Mouse (Mus musculus) kidney, postnatal 0 days (tissue): ENCODE measurements around the gene Stard7. TPM values are rescaled to one million over a fixed set of nuclear protein-coding genes. Genes with fewer than 3 reads are reported as not detected.

ENCODE experiments used
- ATAC-seq: fragments of 200-750 bp; cut with Nextera tagmentation; replicated peaks from 2 replicates; pipeline ENCODE4 v1.8.0; 2017; ENCODE audit warnings: low read depth, moderate number of reproducible peaks, moderate TSS enrichment, moderate library complexity; ENCODE audit not compliant: low FRiP score
- DNase-seq: peaks from one replicate; pipeline ENCODE4 v3.0.0-alpha.2; 2016; ENCODE audit warnings: low spot score
- H3K27ac ChIP-seq: fragments of 300-500 bp; sonication (generic); 2 replicates; pipeline ENCODE4 v1.5.1; 2014; ENCODE audit warnings: mild to moderate bottlenecking
- H3K27me3 ChIP-seq: fragments of 300-500 bp; sonication (generic); 2 replicates; pipeline ENCODE4 v1.6.1; 2014; ENCODE audit warnings: low read length, mixed read lengths; ENCODE audit not compliant: insufficient read depth
- H3K36me3 ChIP-seq: fragments of 300-500 bp; sonication (generic); 2 replicates; pipeline ENCODE4 v1.6.1; 2014; ENCODE audit warnings: low read length, mixed read lengths; ENCODE audit not compliant: insufficient read depth
- H3K4me1 ChIP-seq: fragments of 300-500 bp; sonication (generic); replicated peaks from 2 replicates; pipeline ENCODE4 v1.6.1; 2014; ENCODE audit warnings: antibody characterized with exemption, low read length, mixed read lengths; ENCODE audit not compliant: insufficient read depth
- H3K4me2 ChIP-seq: fragments of 300-500 bp; sonication (generic); 2 replicates; pipeline ENCODE4 v1.6.1; 2014; ENCODE audit warnings: mild to moderate bottlenecking, low read length, moderate library complexity, mixed read lengths
- H3K4me3 ChIP-seq: fragments of 300-500 bp; sonication (generic); replicated peaks from 2 replicates; pipeline ENCODE4 v1.5.1; 2014; ENCODE audit warnings: low read depth, low read length
- H3K9ac ChIP-seq: fragments of 300-500 bp; sonication (generic); 2 replicates; pipeline ENCODE4 v1.6.1; 2014; ENCODE audit warnings: low read depth, low read length
- H3K9me3 ChIP-seq: fragments of 300-500 bp; sonication (generic); replicated peaks from 2 replicates; pipeline ENCODE4 v1.6.1; 2016; ENCODE audit warnings: low read length, inconsistent platforms, mixed read lengths
- CTCF ChIP-seq: IDR thresholded peaks from 2 replicates; pipeline ENCODE4 v1.5.1; 2016; ENCODE audit warnings: antibody characterized with exemption, low read depth, mild to moderate bottlenecking, moderate library complexity
- whole genome bisulfite sequencing: fragments of 180-500 bp; shearing (Covaris S2); extraction: QIAGEN DNeasy Blood & Tissue Kit; methylation state at CpG from one replicate; pipeline ENCODE4 v1.1.7; 2014; 5-methylcytosine and 5-hydroxymethylcytosine counted together
- polyA plus RNA-seq: library from polyadenylated mRNA; unstranded; fragments of >200 nt; fragmentation: Nextera tagmentation; extraction: Ambion mirVana; gene quantifications from 2 replicates; pipeline ENCODE4 v1.2.1, GENCODE M21; 2015

Stard7 gene
- polyA plus RNA-seq, 1 experiment from 2014 or later, result 86.5 TPM

DNA sequence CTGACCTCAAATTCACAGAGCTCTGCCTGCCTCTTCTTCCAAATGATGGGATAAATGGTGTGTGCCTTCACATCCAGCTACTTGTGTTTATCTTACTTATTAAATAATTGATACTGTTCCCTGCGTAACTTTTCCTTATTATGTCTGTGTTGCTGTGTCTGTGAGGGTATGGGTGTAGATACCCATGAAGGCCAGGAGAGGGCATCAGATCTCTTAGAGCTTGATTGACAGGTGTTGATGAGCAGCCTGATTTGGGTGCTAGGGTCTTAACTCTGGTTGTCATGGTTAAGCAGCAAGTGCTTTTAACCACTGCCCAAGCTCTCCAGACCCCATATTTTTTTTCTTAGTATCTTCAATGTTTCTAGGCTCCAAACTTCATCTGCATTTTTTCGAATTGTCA, 38.6 kb downstream of the Stard7 start:
- Histone ChIP-seq H3K4me3 (no peak overlapping the region), H3K27ac (no peak overlapping the region), H3K4me2 (no peak overlapping the region), H3K36me3 (no peaks in the 10 kb centered on the region), H3K4me1 (no peaks in the 10 kb centered on the region), H3K9ac (no peak overlapping the region), H3K27me3 (no peaks in the 10 kb centered on the region), H3K9me3 (no peaks in the 10 kb centered on the region)
- ATAC-seq (no peak), DNase-seq (no peak)
- TF ChIP-seq CTCF, result peak; percentile 64
- 91% methylated on average over 2 of the region's 2 CpGs for whole genome bisulfite sequencing

GRCm38 (mm10) chr2:127310246-127310645, 40.2 kb downstream of the Stard7 start:
- Histone ChIP-seq H3K9me3 (no peaks in the 10 kb centered on the region), H3K4me3 (no peak overlapping the region), H3K9ac (no peak overlapping the region), H3K4me2 (no peak overlapping the region), H3K27ac (no peak overlapping the region), H3K36me3 (no peaks in the 10 kb centered on the region), H3K27me3 (no peaks in the 10 kb centered on the region), H3K4me1 (no peaks in the 10 kb centered on the region)
- ATAC-seq (no peak), DNase-seq (no peak)
- 46% methylated on average over 2 of the region's 2 CpGs for WGBS
- TF ChIP-seq CTCF, result no peak

- ATAC-seq (no peak), DNase-seq (no peak)
- Histone ChIP-seq H3K4me2 (no peak overlapping the region), H3K4me3 (no peak overlapping the region), H3K27me3 (no peaks in the 10 kb centered on the region), H3K9ac (no peak overlapping the region), H3K9me3 (no peaks in the 10 kb centered on the region), H3K36me3 (no peaks in the 10 kb centered on the region), H3K27ac (no peak overlapping the region), H3K4me1 (no peaks in the 10 kb centered on the region)
- WGBS, result 89% methylated on average over 7 of the region's 7 CpGs
- no peak for TF ChIP-seq CTCF
Observed at GRCm38 (mm10) chr2:127310685-127311084, 40.7 kb downstream of the Stard7 start.

DNA sequence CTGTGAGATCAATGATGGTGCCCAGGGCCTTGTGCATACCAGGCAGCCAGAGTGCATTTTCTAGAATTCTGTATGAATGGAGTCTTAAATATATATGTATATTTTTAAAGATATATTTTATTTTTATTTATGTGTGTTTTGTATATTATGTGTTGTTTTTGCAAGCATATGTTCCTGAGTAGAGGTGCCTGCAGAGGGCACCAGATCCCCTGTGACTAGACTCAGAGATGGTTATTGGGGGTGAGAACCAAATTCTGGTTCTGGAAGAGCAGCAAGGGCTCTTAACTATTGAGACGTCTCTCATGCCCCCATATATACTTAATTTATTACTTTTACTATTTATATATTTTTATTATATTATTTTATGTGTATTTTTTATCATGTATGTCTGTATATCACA, 41.2 kb downstream of the Stard7 start:
- no peaks in the 10 kb centered on the region for H3K27me3 ChIP-seq
- no peak for TF ChIP-seq CTCF
- H3K9ac ChIP-seq, result no peak overlapping the region
- H3K4me3 ChIP-seq, result no peak overlapping the region
- H3K4me1 ChIP-seq, result no peaks in the 10 kb centered on the region
- H3K36me3 ChIP-seq, result no peaks in the 10 kb centered on the region
- H3K4me2 ChIP-seq, result no peak overlapping the region
- H3K27ac ChIP-seq, result no peak overlapping the region
- no peaks in the 10 kb centered on the region for H3K9me3 ChIP-seq
- WGBS, result 84% methylated on average over 1 of the region's 1 CpGs
- DNase-seq, result no peak
- ATAC-seq, result no peak

DNA sequence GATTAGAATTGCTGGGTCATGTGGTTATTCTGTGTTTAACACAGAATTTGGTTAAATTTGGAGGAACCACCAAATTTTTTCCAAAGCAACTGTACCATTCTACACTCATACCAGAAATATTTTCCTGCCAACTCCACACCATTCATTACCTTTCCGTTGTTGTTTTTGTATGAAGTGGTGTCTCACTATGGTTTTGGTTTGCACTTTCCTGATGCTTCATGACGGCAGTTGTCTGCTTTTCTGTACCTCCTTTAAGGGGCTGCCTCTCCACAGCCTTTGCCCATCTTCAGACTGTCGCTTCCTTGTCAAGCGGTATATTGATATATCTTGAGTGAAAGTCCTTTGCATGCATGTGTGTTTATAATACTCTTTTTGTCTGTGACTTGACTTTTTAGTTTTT, 42.8 kb downstream of the Stard7 start:
- Histone ChIP-seq H3K9me3 (no peaks in the 10 kb centered on the region), H3K9ac (no peak overlapping the region), H3K4me2 (no peak overlapping the region), H3K27me3 (no peaks in the 10 kb centered on the region), H3K4me1 (no peaks in the 10 kb centered on the region), H3K36me3 (no peaks in the 10 kb centered on the region), H3K4me3 (no peak overlapping the region), H3K27ac (no peak overlapping the region)
- WGBS, result 92% methylated on average over 4 of the region's 4 CpGs
- no peak for TF ChIP-seq CTCF
- DNase-seq, result no peak
- no peak for ATAC-seq

DNA sequence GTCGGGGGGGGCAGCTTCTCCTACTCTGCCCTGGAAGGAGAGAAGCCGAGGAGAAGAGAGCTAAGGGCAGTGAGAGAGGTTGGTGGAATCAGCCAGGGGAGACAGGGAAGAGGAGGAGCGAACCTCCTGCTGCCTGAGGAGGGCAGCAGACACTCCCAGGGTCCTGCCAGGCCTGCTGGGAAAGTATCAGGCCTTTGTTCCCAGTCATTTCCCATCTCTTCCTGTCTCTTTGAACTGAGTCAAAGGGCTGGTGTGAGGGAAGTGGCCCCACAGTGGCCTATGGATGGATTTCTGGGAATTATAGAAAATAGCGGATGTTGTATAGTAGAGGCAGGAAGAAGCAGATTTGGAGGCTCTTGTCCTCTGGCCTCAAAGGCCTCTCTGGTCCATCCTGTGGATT, 43.9 kb downstream of the Stard7 start:
- peak; percentile 59 for TF ChIP-seq CTCF
- peak; percentile 44 for DNase-seq
- no peak overlapping the region for H3K27ac ChIP-seq

GRCm38 (mm10) chr2:127314467-127315154, 44.6 kb downstream of the Stard7 start:
- H3K36me3 ChIP-seq, result no peaks in the 10 kb centered on the region
- no peak overlapping the region for H3K27ac ChIP-seq
- no peak for ATAC-seq
- H3K4me1 ChIP-seq, result no peaks in the 10 kb centered on the region
- WGBS, result 60% methylated on average over 6 of the region's 6 CpGs
- no peak overlapping the region for H3K4me2 ChIP-seq
- no peak for TF ChIP-seq CTCF
- no peaks in the 10 kb centered on the region for H3K27me3 ChIP-seq
- no peak overlapping the region for H3K4me3 ChIP-seq
- H3K9me3 ChIP-seq, result no peaks in the 10 kb centered on the region
- no peak for DNase-seq
- no peak overlapping the region for H3K9ac ChIP-seq

More for the DNA sequence above, 43.9 kb downstream of the Stard7 start:
- no peaks in the 10 kb centered on the region for H3K9me3 ChIP-seq
- 47% methylated on average over 4 of the region's 4 CpGs for WGBS
- no peak overlapping the region for H3K4me2 ChIP-seq
- H3K9ac ChIP-seq, result no peak overlapping the region
- no peak for ATAC-seq
- H3K27me3 ChIP-seq, result no peaks in the 10 kb centered on the region
- no peak overlapping the region for H3K4me3 ChIP-seq
- no peaks in the 10 kb centered on the region for H3K36me3 ChIP-seq
- H3K4me1 ChIP-seq, result no peaks in the 10 kb centered on the region
